Mouse (Mus musculus) embryo, embryonic 9.5 days (tissue): Measurements from ENCODE around the gene Tmem178b.

Source experiments
- DNase-seq: peaks from one replicate; pipeline ENCODE4 v3.0.0-alpha.2; 2017; ENCODE audit errors: extremely low spot score

Gene Tmem178b

GRCm38 (mm10) chr6:40078353-40078752, 205.3 kb downstream of the Tmem178b start:
- DNase-seq = no peak

GRCm38 (mm10) chr6:40083726-40084125, 210.7 kb downstream of the Tmem178b start:
- DNase-seq = no peak

GRCm38 (mm10) chr6:40091250-40091651, 218.2 kb downstream of the Tmem178b start:
- no peak for DNase-seq

GRCm38 (mm10) chr6:40098498-40098897, 225.4 kb downstream of the Tmem178b start:
- no peak for DNase-seq

- no peak for DNase-seq
Observed at GRCm38 (mm10) chr6:40101785-40102184, 228.7 kb downstream of the Tmem178b start.

GRCm38 (mm10) chr6:40102863-40103262, 229.8 kb downstream of the Tmem178b start:
- no peak for DNase-seq

GRCm38 (mm10) chr6:40110029-40110428, 237.0 kb downstream of the Tmem178b start:
- no peak for DNase-seq

- DNase-seq = no peak
Observed at GRCm38 (mm10) chr6:40110729-40111128, 237.7 kb downstream of the Tmem178b start.

GRCm38 (mm10) chr6:40112488-40112887, 239.4 kb downstream of the Tmem178b start:
- DNase-seq = no peak

- no peak for DNase-seq
Observed at GRCm38 (mm10) chr6:40116225-40116624, 243.2 kb downstream of the Tmem178b start.

- no peak for DNase-seq
Observed at GRCm38 (mm10) chr6:40120176-40120575, 247.1 kb downstream of the Tmem178b start.

- no peak for DNase-seq
Observed at GRCm38 (mm10) chr6:40121494-40121893, 248.4 kb downstream of the Tmem178b start.

- no peak for DNase-seq
Observed at GRCm38 (mm10) chr6:40123070-40123690, 250.1 kb downstream of the Tmem178b start.

GRCm38 (mm10) chr6:40123960-40124359, 250.9 kb downstream of the Tmem178b start:
- no peak for DNase-seq

- DNase-seq = no peak
Observed at GRCm38 (mm10) chr6:40128716-40129115, 255.6 kb downstream of the Tmem178b start.

- DNase-seq = no peak
Observed at GRCm38 (mm10) chr6:40131936-40132335, 258.9 kb downstream of the Tmem178b start.

- DNase-seq = no peak
Observed at GRCm38 (mm10) chr6:40133436-40133835, 260.4 kb downstream of the Tmem178b start.

- DNase-seq = no peak
Observed at GRCm38 (mm10) chr6:40135716-40136115, 262.6 kb downstream of the Tmem178b start.

GRCm38 (mm10) chr6:40137346-40137745, 264.3 kb downstream of the Tmem178b start:
- DNase-seq = no peak

GRCm38 (mm10) chr6:40137831-40138520, 264.9 kb downstream of the Tmem178b start:
- DNase-seq = no peak

GRCm38 (mm10) chr6:40142582-40142981, 269.5 kb downstream of the Tmem178b start:
- no peak for DNase-seq

- DNase-seq = no peak
Observed at GRCm38 (mm10) chr6:40144371-40144770, 271.3 kb downstream of the Tmem178b start.

- no peak for DNase-seq
Observed at GRCm38 (mm10) chr6:40145601-40146000, 272.5 kb downstream of the Tmem178b start.
